Mouse (Mus musculus) ES-E14 (cell line): ENCODE results near the gene Ccdc146.

Experiments
- CHD2 ChIP-seq: IDR thresholded peaks from 2 replicates; pipeline ENCODE4 v1.6.1; 2014; ENCODE audit warnings: mild to moderate bottlenecking, low read depth, low read length, inconsistent platforms
- HCFC1 ChIP-seq: IDR thresholded peaks from 2 replicates; pipeline ENCODE4 v1.6.1; 2012; ENCODE audit warnings: low read length, inconsistent platforms, borderline replicate concordance; ENCODE audit not compliant: insufficient read depth
- MAFK ChIP-seq: IDR thresholded peaks from 2 replicates; pipeline ENCODE4 v1.6.1; 2014; ENCODE audit warnings: mild to moderate bottlenecking, low read depth, low read length, inconsistent platforms; ENCODE audit not compliant: insufficient read depth
- ZC3H11A ChIP-seq: IDR thresholded peaks from 2 replicates; pipeline ENCODE4 v1.6.1; 2012; ENCODE audit warnings: low read depth, mild to moderate bottlenecking, inconsistent platforms, low read length, borderline replicate concordance

GRCm38 (mm10) chr5:21384252-21384960, 40.1 kb downstream of the Ccdc146 start:
- no peak for TF ChIP-seq CHD2
- no peak for TF ChIP-seq HCFC1
- no peak for TF ChIP-seq ZC3H11A
- no peak for TF ChIP-seq MAFK
